Mouse (Mus musculus): ENCODE measurements around the gene Nup107. TPM values are rescaled to one million over a fixed set of nuclear protein-coding genes. Genes with fewer than 3 reads are reported as not detected.

Gene Nup107
- polyA plus RNA-seq, 1 experiment from 2014 or later = 55.1 TPM

- H3K9ac ChIP-seq (ENCODE audit: low read length) = no peak overlapping the region
- H3K36me3 ChIP-seq (ENCODE audit: control insufficient read depth, insufficient read depth) = no peaks in the 10 kb centered on the region
- H3K27ac ChIP-seq (ENCODE audit: low read length) = no peak overlapping the region
- ATAC-seq (replicated peaks; ENCODE audit: extremely low read depth, insufficient read depth, low FRiP score) = no peak
- no peak overlapping the region for H3K4me3 ChIP-seq (ENCODE audit: low read length)
- H3K27me3 ChIP-seq (ENCODE audit: control insufficient read depth, insufficient read depth, low read length) = no peaks in the 10 kb centered on the region
- WGBS = 87% methylated on average over 7 of the region's 7 CpGs
- no peaks in the 10 kb centered on the region for H3K9me3 ChIP-seq (replicated peaks; ENCODE audit: control insufficient read depth, low read length)
- peaks cover 28% of the 10 kb centered on the region for H3K4me1 ChIP-seq (ENCODE audit: control insufficient read depth, insufficient read depth, low read length)
- no peak overlapping the region for H3K4me2 ChIP-seq (ENCODE audit: low read depth, low read length)
These were observed 37.1 kb upstream of the Nup107 start for GRCm38 (mm10) chr10:117829472-117830155.

GRCm38 (mm10) chr10:117829022-117829421 lies 36.5 kb upstream of the Nup107 start:
- H3K9ac ChIP-seq (ENCODE audit: low read length) = no peak overlapping the region
- no peak for ATAC-seq (replicated peaks; ENCODE audit: extremely low read depth, insufficient read depth, low FRiP score)
- no peak overlapping the region for H3K4me3 ChIP-seq (ENCODE audit: low read length)
- no peaks in the 10 kb centered on the region for H3K36me3 ChIP-seq (ENCODE audit: control insufficient read depth, insufficient read depth)
- no peak overlapping the region for H3K4me2 ChIP-seq (ENCODE audit: low read depth, low read length)
- WGBS = 72% methylated on average over 4 of the region's 4 CpGs
- H3K27ac ChIP-seq (ENCODE audit: low read length) = no peak overlapping the region
- H3K4me1 ChIP-seq (ENCODE audit: control insufficient read depth, insufficient read depth, low read length) = peaks cover 27% of the 10 kb centered on the region
- no peaks in the 10 kb centered on the region for H3K9me3 ChIP-seq (replicated peaks; ENCODE audit: control insufficient read depth, low read length)
- H3K27me3 ChIP-seq (ENCODE audit: control insufficient read depth, insufficient read depth, low read length) = no peaks in the 10 kb centered on the region

- 58% methylated on average over 4 of the region's 4 CpGs for WGBS
- peaks cover 27% of the 10 kb centered on the region for H3K4me1 ChIP-seq (ENCODE audit: control insufficient read depth, insufficient read depth, low read length)
- H3K36me3 ChIP-seq (ENCODE audit: control insufficient read depth, insufficient read depth) = peaks cover 2% of the 10 kb centered on the region
- H3K9ac ChIP-seq (ENCODE audit: low read length) = no peak overlapping the region
- H3K4me3 ChIP-seq (ENCODE audit: low read length) = no peak overlapping the region
- no peak for ATAC-seq (replicated peaks; ENCODE audit: extremely low read depth, insufficient read depth, low FRiP score)
- H3K27ac ChIP-seq (ENCODE audit: low read length) = no peak overlapping the region
- H3K27me3 ChIP-seq (ENCODE audit: control insufficient read depth, insufficient read depth, low read length) = no peaks in the 10 kb centered on the region
- H3K4me2 ChIP-seq (ENCODE audit: low read depth, low read length) = no peak overlapping the region
- no peaks in the 10 kb centered on the region for H3K9me3 ChIP-seq (replicated peaks; ENCODE audit: control insufficient read depth, low read length)
These were observed 36.0 kb upstream of the Nup107 start for GRCm38 (mm10) chr10:117828536-117828935.

- Histone ChIP-seq H3K4me1 (ENCODE audit: control insufficient read depth, insufficient read depth, low read length) (peaks cover 14% of the 10 kb centered on the region), H3K27me3 (ENCODE audit: control insufficient read depth, insufficient read depth, low read length) (no peaks in the 10 kb centered on the region), H3K9ac (ENCODE audit: low read length) (no peak overlapping the region), H3K27ac (ENCODE audit: low read length) (no peak overlapping the region), H3K9me3 (replicated peaks; ENCODE audit: control insufficient read depth, low read length) (no peaks in the 10 kb centered on the region), H3K4me3 (ENCODE audit: low read length) (no peak overlapping the region), H3K4me2 (ENCODE audit: low read depth, low read length) (no peak overlapping the region), H3K36me3 (ENCODE audit: control insufficient read depth, insufficient read depth) (peaks cover 25% of the 10 kb centered on the region)
- ATAC-seq (replicated peaks; ENCODE audit: extremely low read depth, insufficient read depth, low FRiP score) = no peak
- WGBS = 43% methylated on average over 4 of the region's 4 CpGs
These were observed 32.1 kb upstream of the Nup107 start for GRCm38 (mm10) chr10:117824647-117825046.

- ATAC-seq (replicated peaks; ENCODE audit: extremely low read depth, insufficient read depth, low FRiP score) = no peak
- Histone ChIP-seq H3K4me1 (ENCODE audit: control insufficient read depth, insufficient read depth, low read length) (peaks cover 10% of the 10 kb centered on the region; the same call in 1 of the 2 replicates), H3K27ac (ENCODE audit: low read length) (no peak overlapping the region), H3K4me2 (ENCODE audit: low read depth, low read length) (no peak overlapping the region), H3K9ac (ENCODE audit: low read length) (no peak overlapping the region), H3K27me3 (ENCODE audit: control insufficient read depth, insufficient read depth, low read length) (no peaks in the 10 kb centered on the region), H3K36me3 (ENCODE audit: control insufficient read depth, insufficient read depth) (peaks cover 28% of the 10 kb centered on the region), H3K9me3 (replicated peaks; ENCODE audit: control insufficient read depth, low read length) (no peaks in the 10 kb centered on the region), H3K4me3 (ENCODE audit: low read length) (no peak overlapping the region)
- WGBS = 71% methylated on average over 4 of the region's 4 CpGs
These were observed 31.6 kb upstream of the Nup107 start for GRCm38 (mm10) chr10:117824139-117824538.

- ATAC-seq (replicated peaks; ENCODE audit: extremely low read depth, insufficient read depth, low FRiP score) = no peak
- H3K4me2 ChIP-seq (ENCODE audit: low read depth, low read length) = no peak overlapping the region
- H3K36me3 ChIP-seq (ENCODE audit: control insufficient read depth, insufficient read depth) = peaks cover 32% of the 10 kb centered on the region
- WGBS = 86% methylated on average over 6 of the region's 6 CpGs
- no peaks in the 10 kb centered on the region for H3K9me3 ChIP-seq (replicated peaks; ENCODE audit: control insufficient read depth, low read length)
- no peak overlapping the region for H3K9ac ChIP-seq (ENCODE audit: low read length)
- no peak overlapping the region for H3K4me3 ChIP-seq (ENCODE audit: low read length)
- H3K4me1 ChIP-seq (ENCODE audit: control insufficient read depth, insufficient read depth, low read length) = 0 out of 2 replicates have a peak, but pooled peaks cover 7% of the 10 kb centered on the region
- H3K27ac ChIP-seq (ENCODE audit: low read length) = no peak overlapping the region
- no peaks in the 10 kb centered on the region for H3K27me3 ChIP-seq (ENCODE audit: control insufficient read depth, insufficient read depth, low read length)
These were observed 30.8 kb upstream of the Nup107 start for GRCm38 (mm10) chr10:117823321-117823720.

GRCm38 (mm10) chr10:117818600-117818999 lies 26.1 kb upstream of the Nup107 start:
- Histone ChIP-seq H3K9me3 (replicated peaks; ENCODE audit: control insufficient read depth, low read length) (no peaks in the 10 kb centered on the region), H3K4me2 (ENCODE audit: low read depth, low read length) (no peak overlapping the region), H3K27ac (ENCODE audit: low read length) (no peak overlapping the region), H3K4me3 (ENCODE audit: low read length) (no peak overlapping the region), H3K4me1 (ENCODE audit: control insufficient read depth, insufficient read depth, low read length) (no peaks in the 10 kb centered on the region), H3K9ac (ENCODE audit: low read length) (no peak overlapping the region), H3K27me3 (ENCODE audit: control insufficient read depth, insufficient read depth, low read length) (no peaks in the 10 kb centered on the region), H3K36me3 (ENCODE audit: control insufficient read depth, insufficient read depth) (peaks cover 51% of the 10 kb centered on the region)
- ATAC-seq (replicated peaks; ENCODE audit: extremely low read depth, insufficient read depth, low FRiP score) = no peak
- 92% methylated on average over 6 of the region's 6 CpGs for WGBS

- Histone ChIP-seq H3K27me3 (ENCODE audit: control insufficient read depth, insufficient read depth, low read length) (no peaks in the 10 kb centered on the region), H3K4me1 (ENCODE audit: control insufficient read depth, insufficient read depth, low read length) (no peaks in the 10 kb centered on the region), H3K9me3 (replicated peaks; ENCODE audit: control insufficient read depth, low read length) (no peaks in the 10 kb centered on the region), H3K4me3 (ENCODE audit: low read length) (no peak overlapping the region), H3K9ac (ENCODE audit: low read length) (no peak overlapping the region), H3K27ac (ENCODE audit: low read length) (no peak overlapping the region), H3K4me2 (ENCODE audit: low read depth, low read length) (no peak overlapping the region), H3K36me3 (ENCODE audit: control insufficient read depth, insufficient read depth) (peaks cover 55% of the 10 kb centered on the region)
- no peak for ATAC-seq (replicated peaks; ENCODE audit: extremely low read depth, insufficient read depth, low FRiP score)
- WGBS = 76% methylated on average over 6 of the region's 6 CpGs
These were observed 24.2 kb upstream of the Nup107 start for GRCm38 (mm10) chr10:117816721-117817120.

- Histone ChIP-seq H3K36me3 (ENCODE audit: control insufficient read depth, insufficient read depth) (peaks cover 37% of the 10 kb centered on the region), H3K4me2 (ENCODE audit: low read depth, low read length) (no peak overlapping the region), H3K4me1 (ENCODE audit: control insufficient read depth, insufficient read depth, low read length) (no peaks in the 10 kb centered on the region), H3K9me3 (replicated peaks; ENCODE audit: control insufficient read depth, low read length) (no peaks in the 10 kb centered on the region), H3K27ac (ENCODE audit: low read length) (no peak overlapping the region), H3K9ac (ENCODE audit: low read length) (no peak overlapping the region), H3K27me3 (ENCODE audit: control insufficient read depth, insufficient read depth, low read length) (no peaks in the 10 kb centered on the region), H3K4me3 (ENCODE audit: low read length) (no peak overlapping the region)
- 94% methylated on average over 2 of the region's 2 CpGs for WGBS
- ATAC-seq (replicated peaks; ENCODE audit: extremely low read depth, insufficient read depth, low FRiP score) = no peak
These were observed 20.0 kb upstream of the Nup107 start for GRCm38 (mm10) chr10:117812501-117812900.

Measured in heart, embryonic 16.5 days (tissue).